ENCODE assay signal across 10 mouse cellular contexts in genomic region chr1:76491187-76491586, GRCm38 (mm10).
A peak's percentile ranks its signal among the peaks of the same experiment; 100 is the strongest.
DNase-seq lines count a peak whose midpoint lies in the region; ATAC-seq lines count a peak whose summit lies in the region.
"Had no signal": no experiment of that assay in that cellular context is flagged by ENCODE, and none has a peak within 500 bp of the region (broad histone marks: within the 10 kb centered on the region; RNA-seq: fewer than 3 reads in every experiment).

No protein-coding gene starts in this region.

- H3K4me1 ChIP-seq in forebrain, embryonic 10.5 days, result peaks cover 34% of the 10 kb centered on the region
- H3K4me1 ChIP-seq in hindbrain, embryonic 13.5 days (replicated peaks), result peaks cover 30% of the 10 kb centered on the region
- H3K4me1 ChIP-seq: liver, embryonic 12.5 days had no signal

- intact Hi-C loops in left cerebral cortex, postnatal 4 days (cut with DNase I), result loop anchor here (10.0 kb wide), 1 partner anchor 1024 kb away; the partner anchor contains the start of gene Epha4

- no peak overlapping the region for H3K9ac ChIP-seq in hindbrain, embryonic 13.5 days
- H3K9ac ChIP-seq: liver, embryonic 12.5 days had no signal

- H3K27ac ChIP-seq in forebrain, embryonic 10.5 days, result peak overlapping the region; percentile 64
- peak overlapping the region; percentile 78 for H3K27ac ChIP-seq in hindbrain, embryonic 13.5 days
- H3K27ac ChIP-seq: heart, adult 2 months; liver, embryonic 12.5 days had no signal

- peak; percentile 73 for ATAC-seq in hindbrain, embryonic 13.5 days (ENCODE audit: low FRiP score)
- ATAC-seq in CD4-positive, CD25-positive, alpha-beta regulatory T cell, adult 4 months, result no peak
- ATAC-seq: liver, embryonic 12.5 days had no signal

- H3K36me3 ChIP-seq in forebrain, embryonic 10.5 days (replicated peaks), result no peaks in the 10 kb centered on the region
- H3K36me3 ChIP-seq in hindbrain, embryonic 13.5 days, result no peaks in the 10 kb centered on the region
- H3K36me3 ChIP-seq: liver, embryonic 12.5 days had no signal

- no peak overlapping the region for H3K4me3 ChIP-seq in forebrain, embryonic 10.5 days
- no peak overlapping the region for H3K4me3 ChIP-seq in hindbrain, embryonic 13.5 days
- H3K4me3 ChIP-seq: heart, adult 2 months; liver, embryonic 12.5 days had no signal

- no peaks in the 10 kb centered on the region for H3K27me3 ChIP-seq in forebrain, embryonic 10.5 days (ENCODE audit: poor library complexity, severe bottlenecking)
- H3K27me3 ChIP-seq in hindbrain, embryonic 13.5 days, result no peaks in the 10 kb centered on the region
- H3K27me3 ChIP-seq: liver, embryonic 12.5 days had no signal

- 42% methylated on average over 4 of the region's 4 CpGs for WGBS in forebrain, embryonic 10.5 days
- 21% methylated on average over 4 of the region's 4 CpGs for WGBS in hindbrain, embryonic 13.5 days

- no peaks in the 10 kb centered on the region for H3K9me3 ChIP-seq in forebrain, embryonic 10.5 days
- no peaks in the 10 kb centered on the region for H3K9me3 ChIP-seq in hindbrain, embryonic 13.5 days
- H3K9me3 ChIP-seq: liver, embryonic 12.5 days had no signal

- peak overlapping the region; percentile 36 for H3K4me2 ChIP-seq in hindbrain, embryonic 13.5 days
- H3K4me2 ChIP-seq: liver, embryonic 12.5 days had no signal

- peak; percentile 25 to 53 for DNase-seq in left cerebral cortex, adult 18-20 months (ENCODE audit: low spot score in 2 of 2)
- DNase-seq in left cerebral cortex, postnatal 4 days, result no peak
- DNase-seq in forebrain, embryonic 10.5 days (ENCODE audit: extremely low spot score, low spot score), result no peak
- DNase-seq in retina, embryonic 14.5 days (ENCODE audit: low spot score), result peak; percentile 42
- no peak for DNase-seq in yolk sac, embryonic 10.5 days (ENCODE audit: low spot score)
- DNase-seq: heart, adult 2 months; kidney, postnatal 25 days had no signal

Comparison
In these comparisons a context has a peak if more than half of its experiments do, and no peak if none do; other contexts are left out.
1. DNase-seq: peak in left cerebral cortex, adult 18-20 months (2 of 2) and retina, embryonic 14.5 days (single experiment); none in left cerebral cortex, postnatal 4 days (single experiment), forebrain, embryonic 10.5 days (single experiment) and yolk sac, embryonic 10.5 days (single experiment).